Mouse (Mus musculus) thymus, postnatal 4 days (tissue): ENCODE data around the gene Triobp.

Source experiments
- DNase-seq: peaks from one replicate; pipeline ENCODE4 v3.0.0; 2021

The Triobp gene

GRCm38 (mm10) chr15:79037913-79038328 is 90.4 kb downstream of the Triobp start:
- DNase-seq: peak; percentile 87

GRCm38 (mm10) chr15:79038331-79038730 is 90.8 kb downstream of the Triobp start:
- DNase-seq: no peak

GRCm38 (mm10) chr15:79038853-79039252 is 91.3 kb downstream of the Triobp start:
- DNase-seq: peak; percentile 97

- DNase-seq: peak; percentile 67
Observed at GRCm38 (mm10) chr15:79040501-79041416, 93.2 kb downstream of the Triobp start.

- no peak for DNase-seq
Observed at GRCm38 (mm10) chr15:79041585-79041984, 94.1 kb downstream of the Triobp start, which contains the start of gene Galr3. TSS of gene Galr3 (plus strand) at chr15:79041885.

GRCm38 (mm10) chr15:79042721-79043491 is 95.4 kb downstream of the Triobp start:
- peak; percentile 50 for DNase-seq

- no peak for DNase-seq
Observed at GRCm38 (mm10) chr15:79044837-79045236, 97.3 kb downstream of the Triobp start.

- DNase-seq: no peak
Observed at GRCm38 (mm10) chr15:79048186-79048585, 100.7 kb downstream of the Triobp start.

GRCm38 (mm10) chr15:79050160-79050845 is 102.8 kb downstream of the Triobp start:
- DNase-seq: no peak

GRCm38 (mm10) chr15:79050964-79051363 is 103.4 kb downstream of the Triobp start:
- no peak for DNase-seq

- no peak for DNase-seq
Observed at GRCm38 (mm10) chr15:79051461-79052360, 104.2 kb downstream of the Triobp start.

- no peak for DNase-seq
Observed at GRCm38 (mm10) chr15:79052366-79052765, 104.8 kb downstream of the Triobp start.
